Mouse (Mus musculus) lung, adult 2 months (tissue): ENCODE measurements around the gene Fcrl1.

Experiments
- CTCF ChIP-seq: fragments of 200-500 bp; IDR thresholded peaks from 2 replicates; pipeline ENCODE4 v1.5.1; 2011; ENCODE audit warnings: mild to moderate bottlenecking, low read length, control low read depth; ENCODE audit not compliant: insufficient read depth
- POLR2A ChIP-seq: fragments of 200-500 bp; IDR thresholded peaks from 2 replicates; pipeline ENCODE4 v1.6.1; 2011; ENCODE audit warnings: low read depth, mild to moderate bottlenecking, control low read depth, low read length, borderline replicate concordance; ENCODE audit errors: extremely low read depth

DNA sequence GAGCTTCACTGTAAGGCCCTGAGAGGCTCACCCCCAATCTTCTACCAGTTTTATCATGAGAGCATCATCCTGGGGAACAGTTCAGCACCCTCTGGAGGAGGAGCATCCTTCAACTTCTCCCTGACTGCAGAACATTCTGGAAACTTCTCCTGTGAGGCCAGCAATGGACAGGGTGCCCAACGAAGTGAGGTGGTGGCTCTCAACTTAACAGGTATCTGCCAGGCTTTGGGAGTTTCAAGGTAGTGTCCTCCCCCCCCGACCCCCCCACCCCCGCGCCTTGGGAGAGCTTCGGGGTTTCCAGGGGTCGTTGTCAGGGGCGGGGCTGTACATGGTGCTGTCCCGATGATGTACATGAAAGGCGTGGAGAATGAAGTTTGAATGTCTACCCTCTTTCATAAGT lies 8.9 kb downstream of the Fcrl1 start:
- TF ChIP-seq POLR2A (no peak), CTCF (no peak)
